Mouse (Mus musculus) midbrain, embryonic 10.5 days (tissue): ENCODE data around the gene Majin. TPM values are rescaled to one million over a fixed set of nuclear protein-coding genes. Genes with fewer than 3 reads are reported as not detected.

Experiments
- DNase-seq: peaks from one replicate; pipeline ENCODE4 v3.0.0-alpha.2; 2017; ENCODE audit warnings: low spot score
- H3K27ac ChIP-seq: fragments of 300-500 bp; sonication (generic); replicated peaks from 2 replicates; pipeline ENCODE4 v1.5.1; 2016; ENCODE audit warnings: mild to moderate bottlenecking
- H3K27me3 ChIP-seq: fragments of 300-500 bp; sonication (generic); 2 replicates; pipeline ENCODE4 v1.6.1; 2016; ENCODE audit warnings: low read depth, mild to moderate bottlenecking; ENCODE audit not compliant: poor library complexity, severe bottlenecking
- H3K36me3 ChIP-seq: fragments of 300-500 bp; sonication (generic); 2 replicates; pipeline ENCODE4 v1.6.1; 2016; ENCODE audit warnings: mild to moderate bottlenecking, moderate library complexity
- H3K4me1 ChIP-seq: fragments of 300-500 bp; sonication (generic); 2 replicates; pipeline ENCODE4 v1.6.1; 2016
- H3K4me3 ChIP-seq: fragments of 300-500 bp; sonication (generic); 2 replicates; pipeline ENCODE4 v1.5.1; 2016; ENCODE audit warnings: mild to moderate bottlenecking, moderate library complexity
- H3K9me3 ChIP-seq: fragments of 300-500 bp; sonication (generic); replicated peaks from 2 replicates; pipeline ENCODE4 v1.6.1; 2016; ENCODE audit warnings: mild to moderate bottlenecking
- WGBS: fragments of 180-500 bp; shearing (Covaris S2); methylation state at CpG from one replicate; pipeline ENCODE4 v1.1.7; 2016; 5-methylcytosine and 5-hydroxymethylcytosine counted together
- microRNA counts: library from miRNA; unstranded; fragments of <30 nt; microRNA quantifications from one replicate; lab custom pipeline; 2017
- microRNA-seq: library from miRNA; unstranded; fragments of <30 nt; microRNA quantifications from one replicate; pipeline ENCODE4, GENCODE M21; 2017
- polyA plus RNA-seq: library from polyadenylated mRNA; unstranded; fragments of >200 nt; fragmentation: Nextera tagmentation; extraction: Ambion mirVana; gene quantifications from 2 replicates; pipeline ENCODE4 v1.2.1, GENCODE M21; 2016

The Majin gene
- polyA plus RNA-seq, 1 experiment from 2014 or later: not detected

GRCm38 (mm10) chr19:6268670-6269132, 84.5 kb downstream of the Majin start:
- Histone ChIP-seq H3K36me3 (no peaks in the 10 kb centered on the region), H3K9me3 (no peaks in the 10 kb centered on the region), H3K4me1 (peaks cover 9% of the 10 kb centered on the region), H3K27me3 (peaks cover 4% of the 10 kb centered on the region; the same call in 1 of the 2 replicates), H3K27ac (no peak overlapping the region), H3K4me3 (no peak overlapping the region)
- 85% methylated on average over 7 of the region's 7 CpGs for WGBS
- no peak for DNase-seq

GRCm38 (mm10) chr19:6269798-6270475, 85.7 kb downstream of the Majin start:
- H3K27ac ChIP-seq: no peak overlapping the region
- H3K36me3 ChIP-seq: no peaks in the 10 kb centered on the region
- H3K27me3 ChIP-seq: peaks cover 4% of the 10 kb centered on the region; the same call in 1 of the 2 replicates
- H3K9me3 ChIP-seq: no peaks in the 10 kb centered on the region
- WGBS: 84% methylated on average over 8 of the region's 8 CpGs
- H3K4me3 ChIP-seq: no peak overlapping the region
- peaks cover 11% of the 10 kb centered on the region for H3K4me1 ChIP-seq
- DNase-seq: no peak

- Histone ChIP-seq H3K27ac (no peak overlapping the region), H3K4me1 (peaks cover 18% of the 10 kb centered on the region), H3K9me3 (no peaks in the 10 kb centered on the region), H3K36me3 (no peaks in the 10 kb centered on the region), H3K27me3 (peaks cover 4% of the 10 kb centered on the region; the same call in 1 of the 2 replicates), H3K4me3 (no peak overlapping the region)
- DNase-seq: no peak
- 57% methylated on average over 9 of the region's 9 CpGs for WGBS
These were observed 86.5 kb downstream of the Majin start for GRCm38 (mm10) chr19:6270661-6271060.

GRCm38 (mm10) chr19:6271206-6271605, 87.0 kb downstream of the Majin start:
- no peak overlapping the region for H3K4me3 ChIP-seq

GRCm38 (mm10) chr19:6272053-6272452, 87.9 kb downstream of the Majin start:
- DNase-seq: no peak
- peaks cover 26% of the 10 kb centered on the region for H3K4me1 ChIP-seq
- no peaks in the 10 kb centered on the region for H3K9me3 ChIP-seq
- no peak overlapping the region for H3K4me3 ChIP-seq
- no peak overlapping the region for H3K27ac ChIP-seq
- 66% methylated on average over 7 of the region's 7 CpGs for WGBS
- H3K27me3 ChIP-seq: peaks cover 4% of the 10 kb centered on the region; the same call in 1 of the 2 replicates
- H3K36me3 ChIP-seq: no peaks in the 10 kb centered on the region

More at GRCm38 (mm10) chr19:6271206-6271605, 87.0 kb downstream of the Majin start:
- Histone ChIP-seq H3K36me3 (no peaks in the 10 kb centered on the region), H3K9me3 (no peaks in the 10 kb centered on the region), H3K4me1 (peaks cover 23% of the 10 kb centered on the region), H3K27me3 (peaks cover 4% of the 10 kb centered on the region; the same call in 1 of the 2 replicates), H3K27ac (no peak overlapping the region; the same call in 1 of the 2 replicates)
- no peak for DNase-seq
- WGBS: 24% methylated on average over 8 of the region's 8 CpGs

GRCm38 (mm10) chr19:6272738-6273137, 88.5 kb downstream of the Majin start:
- Histone ChIP-seq H3K4me1 (peaks cover 32% of the 10 kb centered on the region), H3K27me3 (peaks cover 4% of the 10 kb centered on the region; the same call in 1 of the 2 replicates), H3K36me3 (no peaks in the 10 kb centered on the region), H3K27ac (no peak overlapping the region), H3K9me3 (no peaks in the 10 kb centered on the region), H3K4me3 (no peak overlapping the region)
- DNase-seq: no peak
- WGBS: 92% methylated on average over 4 of the region's 4 CpGs

- Histone ChIP-seq H3K9me3 (no peaks in the 10 kb centered on the region), H3K27ac (no peak overlapping the region), H3K4me1 (peaks cover 41% of the 10 kb centered on the region), H3K27me3 (peaks cover 4% of the 10 kb centered on the region; the same call in 1 of the 2 replicates), H3K36me3 (no peaks in the 10 kb centered on the region), H3K4me3 (no peak overlapping the region)
- WGBS: 94% methylated on average over 4 of the region's 4 CpGs
- no peak for DNase-seq
These were observed 89.4 kb downstream of the Majin start for GRCm38 (mm10) chr19:6273592-6273991.

MicroRNAs within 50 kb of the gene (microRNA counts, 519-probe panel; counts per million panel counts)
- microRNA mmu-miR-192 (lab: Ali Mortazavi, UCI): not detected

Small RNA genes within 50 kb of the gene (microRNA-seq; reads per million reads assigned to microRNA genes)
- gene Mir192 (85.0 reads per million, percentile 48 among the genes with 10 or more reads in this experiment), gene Mir194-2 (47.0 reads per million, percentile 41 among the genes with 10 or more reads in this experiment)

Other genes with a start within 250 kb of the Majin start
- 97.3 and 110 TPM in 2 replicates for gene Pola2, start 220.2 kb upstream of the Majin start, polyA plus RNA-seq
- not detected in 2 replicates for gene Slc22a20, start 198.2 kb upstream of the Majin start, polyA plus RNA-seq
- 4.1 and 4.3 TPM in 2 replicates for gene Capn1, start 168.5 kb upstream of the Majin start, polyA plus RNA-seq
- gene Syvn1, start 137.8 kb upstream of the Majin start, polyA plus RNA-seq: 35.0 and 35.8 TPM in 2 replicates
- 85.3 and 88.4 TPM in 2 replicates for gene Mrpl49, start 126.6 kb upstream of the Majin start, polyA plus RNA-seq
- gene Fau, start 126.5 kb upstream of the Majin start, polyA plus RNA-seq: 711 and 835 TPM in 2 replicates
- 36.6 and 37.2 TPM in 2 replicates for gene Znhit2, start 123.2 kb upstream of the Majin start, polyA plus RNA-seq
- 37.3 and 41.9 TPM in 2 replicates for gene Tm7sf2, start 116.0 kb upstream of the Majin start, polyA plus RNA-seq
- gene Vps51, start 107.2 kb upstream of the Majin start, polyA plus RNA-seq: 68.0 and 77.3 TPM in 2 replicates
- gene Tmem262, start 104.4 kb upstream of the Majin start, polyA plus RNA-seq: not detected in 2 replicates
- 2.4 and 3.1 TPM in 2 replicates for gene Gm28374, start 102.1 kb upstream of the Majin start, polyA plus RNA-seq
- gene Zfpl1, start 99.4 kb upstream of the Majin start, polyA plus RNA-seq: 76.1 and 85.2 TPM in 2 replicates
- 70.2 and 75.4 TPM in 2 replicates for gene Cdca5, start 99.4 kb upstream of the Majin start, polyA plus RNA-seq
- 0.42 and 0.51 TPM in 2 replicates for gene AC131692.1, start 90.0 kb upstream of the Majin start, polyA plus RNA-seq
- 0.72 and 0.99 TPM in 2 replicates for gene Naaladl1, start 78.6 kb upstream of the Majin start, polyA plus RNA-seq
- gene Sac3d1, start 65.7 kb upstream of the Majin start, polyA plus RNA-seq: 61.8 and 70.0 TPM in 2 replicates
- gene Snx15, start 56.1 kb upstream of the Majin start, polyA plus RNA-seq: 24.0 and 28.9 TPM in 2 replicates
- gene Batf2, start 43.4 kb upstream of the Majin start, polyA plus RNA-seq: not detected in 2 replicates
- gene Arl2, start 42.8 kb upstream of the Majin start, polyA plus RNA-seq: 118 and 124 TPM in 2 replicates
- gene Gpha2, start 42.0 kb downstream of the Majin start, polyA plus RNA-seq: not detected in 2 replicates
- gene Ppp2r5b, start 51.5 kb downstream of the Majin start, polyA plus RNA-seq: 31.7 and 42.8 TPM in 2 replicates
- 10.1 and 13.4 TPM in 2 replicates for gene Atg2a, start 57.3 kb downstream of the Majin start, polyA plus RNA-seq
- gene Ehd1, start 92.3 kb downstream of the Majin start, polyA plus RNA-seq: 81.6 and 93.5 TPM in 2 replicates
- 0.11 and 0.15 TPM in 2 replicates for gene Cdc42bpg, start 122.1 kb downstream of the Majin start, polyA plus RNA-seq
- 124 and 128 TPM in 2 replicates for gene Men1, start 150.6 kb downstream of the Majin start, polyA plus RNA-seq
- gene Map4k2, start 156.7 kb downstream of the Majin start, polyA plus RNA-seq: 11.3 and 13.8 TPM in 2 replicates
- 189 and 194 TPM in 2 replicates for gene Sf1, start 179.3 kb downstream of the Majin start, polyA plus RNA-seq
- gene Pygm, start 200.0 kb downstream of the Majin start, polyA plus RNA-seq: 2.1 and 2.7 TPM in 2 replicates
- gene Rasgrp2, start 215.0 kb downstream of the Majin start, polyA plus RNA-seq: 13.5 and 16.3 TPM in 2 replicates
- 5.1 and 7.2 TPM in 2 replicates for gene Nrxn2, start 234.3 kb downstream of the Majin start, polyA plus RNA-seq